Mouse (Mus musculus) frontal cortex, adult 2 months (tissue): ENCODE data around the gene B230104I21Rik. TPM values are rescaled to one million over a fixed set of nuclear protein-coding genes. Genes with fewer than 3 reads are reported as not detected.
A peak's percentile ranks its signal among the peaks of the same experiment; 100 is the strongest.

Experiments
- DNase-seq, 2 experiments: peaks; one replicate each; pipeline ENCODE4 v3.0.0; 2022; ENCODE audit warnings: low spot score in 1 of 2; ENCODE audit errors: extremely low spot score in 1 of 2
- polyA plus RNA-seq: library from polyadenylated mRNA; depleted of rRNA; stranded (reverse); fragments of >200 nt; gene quantifications from 2 replicates; pipeline ENCODE4 v1.2.3, GENCODE M21; 2012

The B230104I21Rik gene
- polyA plus RNA-seq, 1 experiment = 0.66 TPM

DNA sequence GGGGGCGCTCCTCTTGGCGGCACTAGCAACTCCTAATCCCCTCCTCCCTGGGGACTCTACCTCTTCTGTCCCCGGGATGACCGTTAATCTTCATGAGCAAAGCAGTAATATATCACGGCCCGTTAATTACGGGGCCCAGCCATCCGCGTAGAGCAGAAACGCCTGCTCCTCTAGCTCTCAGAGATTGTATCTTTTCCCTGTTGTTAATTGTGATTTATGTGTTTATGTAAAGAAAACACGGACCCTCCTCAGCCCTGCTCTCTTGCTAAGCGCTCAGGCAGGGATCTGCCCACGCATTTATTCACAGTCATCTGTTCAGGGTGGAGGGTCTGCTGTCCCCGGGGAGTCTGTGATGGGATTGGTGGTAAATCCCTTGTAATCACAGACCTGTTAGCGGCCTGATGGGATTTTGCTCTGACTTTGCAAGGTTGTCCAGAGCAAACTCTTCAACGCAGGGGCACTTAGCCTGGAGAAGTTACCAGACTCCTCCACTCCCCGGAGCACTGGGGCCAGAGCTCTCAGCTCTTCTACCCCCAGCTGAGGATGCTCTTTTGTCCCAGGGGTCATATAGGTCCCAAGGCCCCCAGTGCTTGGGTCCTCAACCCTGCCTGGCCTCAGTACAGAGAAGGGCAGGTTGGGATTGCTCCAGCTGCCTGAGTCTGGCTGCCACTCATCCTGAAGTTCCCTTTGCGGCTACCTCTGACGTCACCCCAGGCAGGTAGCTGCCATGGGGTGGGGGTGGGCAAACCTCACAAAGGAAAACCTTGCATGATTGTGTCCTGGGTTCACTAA, 11.0 kb downstream of the B230104I21Rik start:
- no peak for DNase-seq

DNA sequence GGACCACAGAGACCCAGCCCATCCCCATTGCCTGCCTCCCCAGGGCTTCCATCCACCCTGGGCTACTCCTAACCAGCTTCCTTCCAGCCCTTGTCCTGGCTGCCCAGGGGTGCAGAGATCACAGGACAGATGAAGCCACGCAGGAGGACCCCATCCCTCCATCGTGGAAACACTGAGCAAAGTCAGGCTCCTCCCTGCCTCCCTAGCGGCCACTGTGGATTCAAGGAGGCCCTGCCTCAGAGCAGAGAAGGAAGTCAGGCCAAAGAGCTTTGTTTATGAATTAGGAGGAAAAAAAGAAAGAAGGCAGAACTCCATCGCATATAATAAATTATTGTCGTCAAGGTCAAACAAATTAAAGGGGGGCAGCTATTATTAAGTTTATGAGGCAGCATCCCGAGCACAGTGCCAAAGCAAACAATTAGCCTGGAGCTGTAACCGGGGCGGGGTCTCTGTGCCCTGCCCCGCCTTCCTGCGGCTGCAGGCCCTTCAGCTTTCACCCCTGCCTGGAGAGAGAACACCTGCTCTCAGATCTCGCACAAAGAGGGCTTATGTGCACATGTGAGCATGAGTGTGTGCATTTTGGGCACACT, 12.4 kb downstream of the B230104I21Rik start:
- no peak for DNase-seq

DNA sequence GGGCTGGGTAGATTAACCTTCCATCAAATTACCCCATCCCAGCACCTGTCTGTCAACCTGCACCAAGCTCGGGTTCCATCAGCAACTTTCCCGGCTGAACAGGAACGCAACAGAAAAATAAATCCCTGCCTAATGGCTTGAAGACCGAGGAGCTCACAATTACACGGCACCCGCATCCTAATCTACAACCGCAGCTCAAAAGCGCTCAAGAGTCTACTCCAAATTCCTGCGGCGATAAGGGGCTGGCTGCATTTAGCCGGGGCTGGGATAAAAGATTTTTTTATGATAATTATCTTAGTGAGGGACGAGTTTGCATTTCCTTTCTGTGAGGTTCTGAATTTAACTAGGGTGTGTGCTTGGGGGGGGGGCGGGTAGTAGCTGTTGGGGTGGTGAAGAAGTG, 16.3 kb downstream of the B230104I21Rik start:
- no peak for DNase-seq

DNA sequence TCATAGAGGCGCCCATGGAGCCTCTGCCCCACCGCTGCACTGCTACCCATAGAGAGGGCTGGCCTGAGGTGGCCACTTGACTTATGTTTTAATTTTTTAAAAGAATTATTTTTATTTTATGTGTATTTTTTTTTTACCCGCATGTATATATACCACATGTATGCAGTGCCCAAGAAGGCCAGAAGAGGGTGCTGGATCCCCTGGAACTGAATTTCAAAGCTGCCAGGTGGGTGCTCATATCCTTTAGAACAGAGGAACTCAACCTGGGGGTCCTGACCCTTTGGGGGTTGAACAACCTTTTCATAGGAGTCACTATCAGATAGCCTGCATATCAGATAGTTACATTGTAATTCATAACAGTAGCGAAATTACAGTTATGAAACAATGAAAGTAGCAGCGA, 19.5 kb downstream of the B230104I21Rik start:
- no peak for DNase-seq

DNA sequence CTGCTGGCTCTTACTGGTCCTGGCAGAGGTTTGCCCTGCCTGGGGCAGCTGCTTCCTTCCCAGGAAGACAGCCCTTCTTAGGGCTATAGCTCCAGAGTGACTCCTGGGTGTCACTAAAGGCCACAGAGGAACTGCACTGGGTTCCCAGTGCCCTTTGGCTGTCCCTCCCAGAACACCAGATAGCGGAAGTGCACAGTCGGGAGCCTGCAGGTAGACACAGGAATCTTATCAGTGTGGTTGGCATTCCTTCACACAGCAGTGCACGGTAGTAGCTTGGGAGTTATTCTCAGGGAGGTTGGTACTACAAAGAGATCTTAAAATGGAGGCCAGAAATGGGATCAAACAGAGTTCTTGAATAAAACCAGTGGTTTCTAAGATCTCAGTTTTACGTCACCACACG, 22.4 kb downstream of the B230104I21Rik start:
- DNase-seq = no peak

DNA sequence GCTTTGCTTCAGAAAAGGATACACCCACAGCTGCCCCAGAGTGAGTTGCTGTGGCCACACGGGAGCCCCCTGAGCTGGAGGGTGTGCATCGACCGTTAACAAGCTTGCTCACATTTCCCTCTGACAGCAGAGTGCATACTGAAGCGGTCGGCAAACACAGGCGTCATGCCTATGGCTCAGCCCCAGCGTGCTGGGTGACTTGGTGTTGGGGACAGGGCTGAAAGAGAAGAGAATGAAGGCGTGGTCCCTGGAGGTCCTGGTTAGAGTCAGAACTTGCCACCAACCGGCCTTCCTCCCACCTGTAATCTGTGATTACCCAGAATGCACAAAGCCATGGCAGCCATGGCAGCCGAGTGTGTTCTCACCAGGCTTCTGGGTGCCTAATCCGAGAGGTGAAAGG, 22.9 kb downstream of the B230104I21Rik start:
- DNase-seq = no peak

DNA sequence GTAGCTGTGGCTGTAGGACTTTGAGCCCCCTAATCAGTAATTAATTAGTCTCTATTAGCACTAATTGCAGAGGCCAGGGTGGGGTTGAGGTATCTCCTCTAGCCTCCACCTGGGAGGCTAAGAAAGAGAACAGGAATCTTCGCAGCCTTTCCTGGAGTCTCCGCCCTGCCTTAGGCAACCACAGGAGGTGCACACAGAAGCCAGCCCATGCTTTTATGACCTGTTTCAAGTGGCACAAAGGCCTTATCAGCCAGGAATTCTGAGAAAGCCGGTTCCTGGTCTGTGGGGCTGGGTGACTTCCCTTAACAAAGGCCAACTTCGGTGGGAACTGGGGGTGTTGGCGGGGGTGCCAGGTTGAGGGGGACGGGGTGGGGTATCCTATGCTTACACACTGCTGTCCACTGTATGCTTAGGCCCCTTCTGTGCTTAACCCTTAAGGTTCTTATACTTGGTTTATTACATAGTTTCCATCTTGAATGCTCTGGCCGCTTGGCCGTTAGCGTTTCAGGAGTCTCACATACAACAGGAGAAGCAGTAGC, 23.9 kb downstream of the B230104I21Rik start:
- no peak for DNase-seq

DNA sequence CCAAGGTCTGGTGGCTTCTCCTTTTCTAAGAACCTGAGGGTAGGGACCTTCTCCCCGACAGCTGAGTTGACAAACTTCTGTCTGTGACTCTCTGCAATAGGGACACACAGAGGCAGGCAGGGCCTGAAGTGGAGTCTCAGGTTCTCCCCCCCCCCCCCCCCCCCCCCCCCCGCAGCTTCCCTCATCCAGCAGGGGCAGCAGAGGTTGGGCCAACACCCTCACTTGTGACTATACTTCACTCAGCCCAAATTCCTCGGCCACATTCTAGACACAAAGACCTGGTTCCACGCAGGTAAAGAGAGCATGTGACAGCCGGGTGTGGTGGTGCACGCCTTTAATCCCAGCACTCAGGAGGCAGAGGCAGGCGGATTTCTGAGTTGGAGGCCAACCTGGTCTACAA, 24.5 kb downstream of the B230104I21Rik start:
- DNase-seq = no peak

DNA sequence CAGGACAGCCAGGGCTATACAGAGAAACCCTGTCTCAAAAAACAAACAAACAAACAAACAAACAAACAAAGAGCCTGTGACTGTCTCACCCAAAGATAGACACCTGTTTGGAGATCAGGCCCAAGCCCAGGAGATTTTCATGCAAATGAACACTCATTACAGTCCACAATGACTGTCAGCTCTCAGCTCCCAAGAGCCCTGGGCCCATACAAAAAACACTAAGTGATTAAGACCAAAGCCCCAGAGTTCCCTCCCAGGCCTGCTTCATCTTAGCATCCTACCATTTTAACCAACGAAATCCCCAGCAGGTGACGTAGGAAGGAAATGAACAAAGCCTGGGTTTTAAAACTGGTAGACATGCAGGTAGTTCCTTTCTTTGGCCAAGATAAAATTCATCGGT, 24.9 kb downstream of the B230104I21Rik start:
- no peak for DNase-seq

DNA sequence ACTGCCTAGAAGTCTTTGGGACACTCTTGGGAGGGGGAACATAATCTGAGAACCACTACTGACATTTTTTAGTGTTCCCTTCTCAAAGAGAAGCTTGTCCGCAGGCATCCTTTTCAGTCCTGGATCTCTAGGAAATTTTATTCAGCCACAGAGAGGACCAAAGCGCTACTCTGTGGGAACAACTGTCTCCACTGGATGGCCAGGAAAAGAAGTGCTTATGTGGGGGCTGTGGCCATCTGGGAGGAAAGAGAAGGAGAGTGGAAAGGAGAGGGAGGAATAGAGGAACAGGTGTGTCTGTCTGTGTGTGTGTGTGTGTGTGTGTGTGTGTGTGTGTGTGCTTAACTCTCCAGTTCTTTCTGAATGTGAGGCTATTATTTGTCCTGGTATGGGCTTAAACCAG, 28.8 kb downstream of the B230104I21Rik start:
- DNase-seq = peak; percentile 11 to 38

DNA sequence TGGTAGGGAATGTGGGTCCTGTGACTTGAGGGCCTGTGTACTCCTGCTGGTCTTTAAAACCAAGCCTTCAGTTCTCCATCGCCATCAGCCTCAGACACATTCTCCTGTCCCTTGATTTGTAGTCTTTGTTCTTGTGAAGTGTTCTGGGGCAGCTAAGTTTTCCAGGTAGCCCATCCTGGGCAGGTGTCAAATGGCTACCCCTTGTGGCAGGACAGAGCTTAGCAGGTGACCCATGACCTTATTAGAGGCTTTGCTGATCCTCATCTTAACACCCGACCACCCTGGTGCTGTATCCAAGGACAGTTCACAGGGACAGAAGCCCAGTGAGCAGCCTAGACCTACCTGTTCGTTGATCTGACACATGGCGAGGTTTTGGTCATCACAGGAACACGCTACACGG, 30.9 kb downstream of the B230104I21Rik start:
- DNase-seq = no peak

DNA sequence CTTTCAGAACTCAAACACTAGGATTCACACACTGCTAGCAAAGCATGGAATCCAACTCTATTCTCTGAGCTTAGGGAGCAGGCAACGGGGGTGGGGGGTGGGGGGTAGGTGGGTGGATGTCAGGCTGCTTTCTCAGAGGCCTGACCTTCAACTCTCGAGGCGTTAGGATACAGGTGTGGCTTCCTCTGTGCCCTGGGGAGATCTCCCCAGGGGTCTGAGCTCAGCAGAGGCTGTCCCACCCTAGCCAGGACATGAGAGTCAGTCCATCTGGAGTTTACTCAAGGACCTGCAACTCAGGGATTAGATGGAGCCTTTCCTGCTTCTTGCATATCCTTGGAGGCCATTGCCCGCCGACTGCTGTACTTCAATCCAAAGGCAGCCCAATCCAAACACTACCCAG, 33.2 kb downstream of the B230104I21Rik start:
- DNase-seq = no peak

DNA sequence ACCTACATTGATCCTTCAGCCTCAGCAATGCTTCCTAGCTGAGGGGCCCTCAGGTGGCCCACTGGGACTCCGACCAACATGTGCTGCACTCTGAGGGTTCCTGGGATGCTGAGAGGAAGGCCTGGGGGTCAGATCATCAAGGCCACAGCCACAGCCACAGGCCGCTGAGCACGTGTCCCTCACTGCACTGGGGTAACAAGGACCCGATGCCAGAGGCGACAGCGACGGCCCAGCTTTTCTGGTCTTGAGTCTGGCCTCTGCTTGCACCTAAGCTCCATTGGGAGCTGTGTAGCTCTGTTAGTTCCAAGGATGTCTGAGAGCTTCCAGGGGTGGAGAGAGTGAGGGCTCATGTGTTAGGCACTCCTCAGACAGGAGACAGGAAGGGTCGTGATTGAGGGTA, 34.9 kb downstream of the B230104I21Rik start:
- no peak for DNase-seq

DNA sequence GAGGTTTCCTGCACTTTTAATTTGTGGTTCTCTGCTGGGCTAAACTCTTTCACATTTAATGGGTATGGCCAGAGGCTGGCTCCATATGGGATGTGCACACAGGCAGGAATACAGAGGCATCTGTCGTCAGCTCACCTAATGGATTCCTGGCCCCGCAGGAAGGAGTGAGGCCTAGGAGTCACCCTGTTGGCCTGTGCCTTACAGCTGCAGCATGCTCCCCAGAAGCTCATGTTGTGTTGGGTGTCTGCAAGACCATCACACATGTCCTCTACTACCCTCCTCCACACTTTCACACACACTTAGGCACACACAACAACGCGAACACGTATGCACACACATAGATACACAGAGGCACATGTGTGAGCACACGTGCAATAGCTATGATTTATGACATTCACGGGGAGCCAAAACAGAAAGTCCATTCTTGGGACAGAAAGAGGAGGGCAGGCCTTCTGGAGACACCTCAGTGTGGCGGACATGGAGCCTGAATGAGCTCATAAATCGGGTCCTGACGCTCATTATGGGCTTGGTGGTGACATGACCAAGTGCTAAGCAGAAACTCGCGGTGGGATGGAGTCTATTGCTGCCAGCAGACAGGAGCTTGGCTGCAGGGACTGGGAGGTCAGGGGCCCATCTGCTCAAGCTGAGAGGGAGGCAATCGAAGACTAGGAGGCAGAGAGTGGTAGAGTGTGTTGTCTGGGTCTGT, 35.8 kb downstream of the B230104I21Rik start:
- DNase-seq = no peak

DNA sequence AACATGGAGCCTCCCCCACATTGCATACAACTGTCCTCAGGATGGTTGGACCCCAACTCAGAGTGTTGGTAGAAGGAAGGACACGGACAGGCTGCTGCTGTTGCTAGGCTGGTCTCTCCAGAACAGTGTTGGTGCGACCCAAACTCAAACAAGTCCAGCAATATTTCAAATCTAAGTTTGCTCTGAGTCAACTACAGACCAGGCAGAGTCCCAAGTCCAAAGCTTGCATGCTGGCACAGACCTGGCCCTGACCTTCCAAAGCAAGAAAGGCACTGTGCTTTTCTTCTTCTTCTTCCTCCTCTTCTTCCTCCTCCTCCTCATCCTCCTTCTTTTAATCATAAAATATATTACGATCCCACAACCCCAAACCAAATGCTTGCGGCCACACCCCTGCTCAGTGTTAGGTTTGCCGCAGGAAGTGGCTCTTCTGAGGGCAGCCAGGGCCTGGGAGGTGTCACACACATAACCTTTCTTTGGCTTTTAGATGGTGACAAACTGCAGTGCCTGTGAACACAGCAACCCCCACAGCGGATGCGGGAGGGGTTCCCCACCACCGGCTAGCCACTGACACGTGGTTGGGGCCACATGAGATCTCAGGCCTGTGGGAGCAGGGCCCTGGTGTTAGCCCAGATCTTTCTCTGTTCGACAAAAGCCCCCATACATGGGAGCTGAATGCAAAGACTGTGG, 40.2 kb downstream of the B230104I21Rik start:
- DNase-seq = no peak

DNA sequence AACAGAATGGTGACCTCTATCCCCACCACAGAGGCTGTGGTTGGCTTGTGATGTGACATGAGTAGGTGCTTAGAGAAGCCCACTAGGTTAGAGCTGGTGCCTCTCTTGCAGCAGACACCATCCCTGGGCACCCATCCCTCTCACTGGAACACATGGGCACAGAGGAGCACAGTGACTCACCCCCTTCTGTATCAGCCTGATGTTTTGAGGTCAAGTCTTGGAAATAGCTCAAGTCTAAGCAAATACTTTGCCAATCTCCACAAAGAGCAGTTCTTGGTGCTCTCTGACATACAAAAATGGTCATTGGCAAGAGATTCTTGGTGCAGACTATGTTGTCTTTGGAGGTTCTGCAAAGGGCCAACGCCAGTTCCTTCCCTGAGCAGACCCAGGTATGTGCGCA, 42.9 kb downstream of the B230104I21Rik start:
- no peak for DNase-seq

DNA sequence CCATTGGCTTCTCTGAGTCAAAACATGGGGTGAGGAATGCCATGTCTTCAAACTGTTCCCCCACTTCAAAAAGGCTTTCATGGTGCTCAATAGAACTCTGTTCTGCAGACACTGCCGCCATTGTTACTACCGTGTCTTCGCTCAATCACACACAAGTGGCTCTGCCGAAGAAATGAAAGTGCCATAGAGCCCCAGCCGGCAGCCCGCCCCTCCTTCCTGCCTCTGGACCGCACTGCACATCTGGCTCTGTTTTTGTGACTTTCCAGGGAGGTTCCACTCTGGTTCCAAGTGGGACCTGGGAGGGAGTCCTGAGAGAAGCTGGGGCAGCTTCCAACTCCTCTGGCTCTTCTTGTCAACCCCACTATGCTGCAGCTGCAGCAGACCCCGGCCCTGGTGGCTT, 49.3 kb downstream of the B230104I21Rik start:
- no peak for DNase-seq

DNA sequence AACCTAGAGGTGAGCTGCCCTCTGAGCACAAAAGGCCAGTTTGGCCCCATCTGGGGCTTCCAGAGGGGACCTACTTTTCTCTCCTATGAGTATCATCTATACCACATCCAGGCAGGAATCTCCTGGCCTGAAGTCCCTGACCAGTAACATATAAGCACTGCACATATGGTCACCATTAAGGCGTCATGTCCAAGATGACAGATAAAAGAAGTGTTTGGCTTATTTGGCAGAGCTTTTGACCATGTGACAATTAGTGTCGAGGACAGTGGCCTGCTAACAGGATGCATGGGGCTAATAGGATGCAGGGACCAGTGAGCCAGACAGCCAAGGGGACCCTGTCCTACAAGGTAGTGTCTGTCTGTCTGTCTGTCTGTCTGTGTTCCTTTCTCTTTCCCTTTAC, 50.0 kb downstream of the B230104I21Rik start:
- DNase-seq = no peak

DNA sequence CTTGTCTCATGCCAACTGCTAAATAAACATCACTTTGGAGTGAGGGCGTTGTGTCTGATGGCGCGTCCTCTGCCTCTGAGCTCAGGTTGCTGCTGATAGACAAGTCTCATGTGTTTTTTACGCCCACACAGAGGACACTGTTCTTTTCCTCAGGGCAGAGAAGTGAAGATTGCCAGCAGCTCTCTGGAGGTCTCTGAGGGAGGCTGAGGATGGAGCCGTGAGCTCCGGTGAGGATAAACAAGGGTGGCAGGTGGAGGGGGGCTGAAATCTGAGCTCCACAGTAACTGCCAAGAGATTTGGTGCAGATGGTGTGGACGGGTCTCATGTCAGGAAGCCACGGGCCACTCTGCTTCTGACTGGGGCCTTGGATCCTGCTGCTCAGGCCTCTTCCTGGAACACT, 50.9 kb downstream of the B230104I21Rik start:
- DNase-seq = no peak

DNA sequence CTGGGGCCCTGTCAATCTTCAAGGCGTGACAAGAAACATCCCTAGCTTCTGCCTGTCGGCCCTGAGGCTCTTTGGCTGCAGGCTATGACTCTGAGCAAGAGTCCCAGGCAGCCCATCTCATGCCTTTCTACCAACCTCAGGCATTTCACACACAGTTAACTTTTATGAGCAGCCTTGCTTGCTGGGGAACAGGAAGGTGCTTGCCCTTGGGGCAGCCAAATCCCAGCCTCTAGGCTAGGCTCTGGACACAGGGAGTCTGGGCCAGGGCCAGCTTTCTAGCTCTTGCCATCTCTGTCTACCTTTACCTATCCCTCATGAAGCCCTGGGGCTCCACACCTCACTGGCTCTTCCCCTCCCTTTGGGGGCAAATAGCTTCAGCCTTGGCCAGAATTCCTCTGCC, 53.7 kb downstream of the B230104I21Rik start:
- no peak for DNase-seq
